Mouse (Mus musculus) spleen, adult 2 months (tissue): ENCODE measurements at regions not wholly inside any gene's neighbourhood (a gene's known extent, or its start where the extent isn't known, plus 50 kb on each side); places are given as distances from the start of the nearest gene placed in this dataset.

ENCODE experiments used
- DNase-seq, 2 experiments: peaks; one replicate each; pipeline versions ENCODE4 v3.0.0 to v3.0.0-alpha.2; 2012 to 2021; ENCODE audit warnings: low spot score in 2 of 2, low read depth in 1 of 2
- H3K27ac ChIP-seq: fragments of 200-500 bp; 2 replicates; pipeline ENCODE4 v1.5.1; 2012; ENCODE audit warnings: low read length, inconsistent platforms; ENCODE audit not compliant: insufficient read depth
- H3K27me3 ChIP-seq: fragments of 200-500 bp; 2 replicates; pipeline ENCODE4 v1.6.1; 2012; ENCODE audit warnings: mild to moderate bottlenecking, moderate library complexity, low read length, inconsistent platforms; ENCODE audit not compliant: control insufficient read depth, insufficient read depth
- H3K36me3 ChIP-seq: fragments of 200-500 bp; 2 replicates; pipeline ENCODE4 v1.6.1; 2012; ENCODE audit warnings: mild to moderate bottlenecking, low read length, inconsistent platforms; ENCODE audit not compliant: control insufficient read depth, insufficient read depth
- H3K4me1 ChIP-seq: fragments of 200-500 bp; 2 replicates; pipeline ENCODE4 v1.6.1; 2011; ENCODE audit warnings: inconsistent platforms; ENCODE audit not compliant: control insufficient read depth, insufficient read depth, insufficient read length
- H3K4me3 ChIP-seq: fragments of 200-500 bp; 2 replicates; pipeline ENCODE4 v1.5.1; 2011; ENCODE audit warnings: mild to moderate bottlenecking, inconsistent platforms; ENCODE audit not compliant: insufficient read depth, insufficient read length; ENCODE audit errors: extremely low read depth
- CTCF ChIP-seq: fragments of 200-500 bp; IDR thresholded peaks from 2 replicates; pipeline ENCODE4 v1.5.1; 2011; ENCODE audit warnings: mild to moderate bottlenecking, inconsistent platforms; ENCODE audit not compliant: insufficient read depth, insufficient read length, insufficient replicate concordance; ENCODE audit errors: extremely low read depth
- POLR2A ChIP-seq: fragments of 200-500 bp; IDR thresholded peaks from 2 replicates; pipeline ENCODE4 v1.6.1; 2011; ENCODE audit warnings: low read depth, low read length, inconsistent platforms
- WGBS: fragments of 180-500 bp; shearing (Covaris S2); methylation state at CpG from one replicate; pipeline ENCODE4 v1.1.7; 2018; 5-methylcytosine and 5-hydroxymethylcytosine counted together

GRCm38 (mm10) chr15:55994680-55995079 lies 1482.7 kb downstream of the Slc22a22 start:
- no peaks in the 10 kb centered on the region for H3K36me3 ChIP-seq
- H3K4me1 ChIP-seq, result no peaks in the 10 kb centered on the region
- WGBS, result 18% methylated on average over 3 of the region's 3 CpGs

GRCm38 (mm10) chr15:55975843-55976242 lies 1501.6 kb downstream of the Slc22a22 start:
- DNase-seq, result no peak

More at GRCm38 (mm10) chr15:55994680-55995079, 1482.7 kb downstream of the Slc22a22 start:
- H3K4me3 ChIP-seq, result no peak overlapping the region
- DNase-seq, result no peak
- H3K27ac ChIP-seq, result no peak overlapping the region
- no peaks in the 10 kb centered on the region; the same call in 1 of the 2 replicates for H3K27me3 ChIP-seq
- TF ChIP-seq POLR2A, result no peak
- no peak for TF ChIP-seq CTCF

GRCm38 (mm10) chr15:55966780-55967179 lies 1510.6 kb downstream of the Slc22a22 start:
- 68% methylated on average over 2 of the region's 2 CpGs for WGBS
- no peak for TF ChIP-seq POLR2A
- no peak for TF ChIP-seq CTCF
- Histone ChIP-seq H3K27ac (no peak overlapping the region), H3K36me3 (no peaks in the 10 kb centered on the region), H3K4me1 (no peaks in the 10 kb centered on the region), H3K4me3 (no peak overlapping the region), H3K27me3 (no peaks in the 10 kb centered on the region)
- DNase-seq, result no peak

More at GRCm38 (mm10) chr15:55975843-55976242, 1501.6 kb downstream of the Slc22a22 start:
- no peak overlapping the region for H3K4me3 ChIP-seq
- no peaks in the 10 kb centered on the region for H3K27me3 ChIP-seq
- H3K36me3 ChIP-seq, result no peaks in the 10 kb centered on the region
- TF ChIP-seq CTCF (no peak), POLR2A (no peak)
- WGBS, result 91% methylated on average over 14 of the region's 14 CpGs
- no peak overlapping the region for H3K27ac ChIP-seq
- no peaks in the 10 kb centered on the region for H3K4me1 ChIP-seq

- H3K36me3 ChIP-seq, result no peaks in the 10 kb centered on the region
- H3K27ac ChIP-seq, result no peak overlapping the region
- no peak for DNase-seq
- 79% methylated on average over 7 of the region's 7 CpGs for WGBS
- no peaks in the 10 kb centered on the region for H3K4me1 ChIP-seq
- H3K4me3 ChIP-seq, result no peak overlapping the region
- TF ChIP-seq POLR2A (no peak), CTCF (no peak)
- H3K27me3 ChIP-seq, result no peaks in the 10 kb centered on the region
Measured at GRCm38 (mm10) chr15:55965296-55965695, 1512.1 kb downstream of the Slc22a22 start.

GRCm38 (mm10) chr15:55962093-55962492 lies 1515.3 kb downstream of the Slc22a22 start:
- H3K4me3 ChIP-seq, result no peak overlapping the region
- TF ChIP-seq POLR2A (no peak), CTCF (no peak)
- DNase-seq, result no peak
- no peak overlapping the region for H3K27ac ChIP-seq
- no peaks in the 10 kb centered on the region for H3K4me1 ChIP-seq
- WGBS, result 92% methylated on average over 3 of the region's 3 CpGs
- H3K27me3 ChIP-seq, result no peaks in the 10 kb centered on the region
- H3K36me3 ChIP-seq, result no peaks in the 10 kb centered on the region
